Mouse (Mus musculus) forebrain, embryonic 14.5 days (tissue): ENCODE data around the gene Uts2b. TPM values are rescaled to one million over a fixed set of nuclear protein-coding genes. Genes with fewer than 3 reads are reported as not detected.
"Not testable (repeated sequence)": the region's sequence is repeated elsewhere in the genome, so short reads cannot be mapped to it uniquely, and the experiment has no call there.

ENCODE experiments used
- ATAC-seq: fragments of 200-750 bp; cut with Nextera tagmentation; 2 replicates; pipeline ENCODE4 v1.8.0; 2017; ENCODE audit warnings: mild to moderate bottlenecking, moderate library complexity
- DNase-seq: peaks from one replicate; pipeline ENCODE4 v3.0.0-alpha.2; 2015; ENCODE audit warnings: low spot score
- H3K27ac ChIP-seq: fragments of 300-500 bp; sonication (generic); 2 replicates; pipeline ENCODE4 v1.5.1; 2014; ENCODE audit warnings: low read depth, mild to moderate bottlenecking, control low read depth, low read length, moderate library complexity
- H3K27me3 ChIP-seq: fragments of 300-500 bp; sonication (generic); replicated peaks from 2 replicates; pipeline ENCODE4 v1.6.1; 2014; ENCODE audit warnings: low read length, control low read depth, mixed read lengths; ENCODE audit not compliant: control insufficient read depth, insufficient read depth
- H3K36me3 ChIP-seq: fragments of 300-500 bp; sonication (generic); 2 replicates; pipeline ENCODE4 v1.6.1; 2014; ENCODE audit warnings: low read length, control low read depth; ENCODE audit not compliant: control insufficient read depth, insufficient read depth
- H3K4me1 ChIP-seq: fragments of 300-500 bp; sonication (generic); 2 replicates; pipeline ENCODE4 v1.6.1; 2014; ENCODE audit warnings: antibody characterized with exemption, low read length, control low read depth; ENCODE audit not compliant: control insufficient read depth, insufficient read depth
- H3K4me2 ChIP-seq: fragments of 300-500 bp; sonication (generic); 2 replicates; pipeline ENCODE4 v1.6.1; 2014; ENCODE audit warnings: mild to moderate bottlenecking, control low read depth, low read length
- H3K4me3 ChIP-seq: fragments of 300-500 bp; sonication (generic); 2 replicates; pipeline ENCODE4 v1.5.1; 2014; ENCODE audit warnings: low read depth, low read length, control low read depth
- H3K9ac ChIP-seq: fragments of 300-500 bp; sonication (generic); 2 replicates; pipeline ENCODE4 v1.6.1; 2014; ENCODE audit warnings: mild to moderate bottlenecking, low read length, control low read depth, moderate library complexity
- H3K9me3 ChIP-seq: fragments of 300-500 bp; sonication (generic); replicated peaks from 2 replicates; pipeline ENCODE4 v1.6.1; 2016; ENCODE audit warnings: low read length, control low read depth, mixed read lengths; ENCODE audit not compliant: control insufficient read depth
- whole genome bisulfite sequencing: fragments of 180-500 bp; shearing (Covaris S2); extraction: QIAGEN DNeasy Blood & Tissue Kit; methylation state at CpG from one replicate; pipeline ENCODE4 v1.1.7; 2014; 5-methylcytosine and 5-hydroxymethylcytosine counted together
- polyA plus RNA-seq: library from polyadenylated mRNA; unstranded; fragments of >200 nt; fragmentation: Nextera tagmentation; extraction: Ambion mirVana; gene quantifications from 2 replicates; pipeline ENCODE4 v1.2.1, GENCODE M21; 2014

The Uts2b gene
- polyA plus RNA-seq, 1 experiment from 2014 or later = not detected

GRCm38 (mm10) chr16:27349878-27350532 is 20.0 kb downstream of the Uts2b start:
- DNase-seq (no peak), ATAC-seq (no peak)
- Histone ChIP-seq H3K4me1 (no peaks in the 10 kb centered on the region), H3K27me3 (no peaks in the 10 kb centered on the region), H3K9ac (no peak overlapping the region), H3K4me3 (no peak overlapping the region), H3K9me3 (no peaks in the 10 kb centered on the region), H3K4me2 (no peak overlapping the region), H3K36me3 (no peaks in the 10 kb centered on the region), H3K27ac (no peak overlapping the region)
- WGBS = 93% methylated on average over 7 of the region's 7 CpGs

- DNase-seq = no peak
- no peak for ATAC-seq
- Histone ChIP-seq H3K4me2 (no peak overlapping the region), H3K9ac (no peak overlapping the region), H3K4me1 (no peaks in the 10 kb centered on the region), H3K9me3 (no peaks in the 10 kb centered on the region), H3K4me3 (no peak overlapping the region), H3K36me3 (no peaks in the 10 kb centered on the region), H3K27me3 (no peaks in the 10 kb centered on the region), H3K27ac (no peak overlapping the region)
- WGBS = 93% methylated on average over 2 of the region's 2 CpGs
Measured at GRCm38 (mm10) chr16:27349235-27349634, 20.8 kb downstream of the Uts2b start.

DNA sequence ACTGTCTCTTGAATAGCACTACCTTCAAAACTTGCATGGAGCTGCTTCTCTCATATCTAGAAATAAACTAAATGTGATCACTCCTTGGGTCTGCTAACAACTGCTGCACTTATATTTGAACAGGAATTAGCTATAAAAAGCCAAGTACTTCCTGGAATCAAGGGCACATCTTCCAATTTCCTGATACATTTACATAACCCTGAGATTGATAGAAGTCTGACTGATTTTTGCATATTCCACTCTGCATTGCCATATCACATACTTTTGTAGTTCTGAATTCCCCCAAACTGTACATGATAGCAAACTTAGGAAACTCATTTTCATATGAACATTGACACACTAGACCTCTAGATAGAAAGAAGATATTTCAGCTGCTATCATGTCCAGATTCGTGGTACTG is 21.7 kb downstream of the Uts2b start:
- Histone ChIP-seq H3K4me2 (no peak overlapping the region), H3K9me3 (no peaks in the 10 kb centered on the region), H3K27ac (no peak overlapping the region), H3K36me3 (no peaks in the 10 kb centered on the region), H3K9ac (no peak overlapping the region), H3K27me3 (no peaks in the 10 kb centered on the region), H3K4me1 (no peaks in the 10 kb centered on the region), H3K4me3 (no peak overlapping the region)
- DNase-seq = no peak
- ATAC-seq = no peak
- 79% methylated on average over 1 of the region's 1 CpGs for WGBS

- Histone ChIP-seq H3K9me3 (no peaks in the 10 kb centered on the region), H3K36me3 (no peaks in the 10 kb centered on the region), H3K27ac (no peak overlapping the region), H3K4me3 (no peak overlapping the region), H3K27me3 (no peaks in the 10 kb centered on the region), H3K4me2 (no peak overlapping the region), H3K4me1 (no peaks in the 10 kb centered on the region), H3K9ac (no peak overlapping the region)
- no peak for ATAC-seq
- no peak for DNase-seq
- WGBS = 87% methylated on average over 3 of the region's 3 CpGs
Measured at GRCm38 (mm10) chr16:27347521-27347920, 22.5 kb downstream of the Uts2b start.

- WGBS = 95% methylated on average over 2 of the region's 2 CpGs
Measured at GRCm38 (mm10) chr16:27326463-27326862, 43.6 kb downstream of the Uts2b start.

DNA sequence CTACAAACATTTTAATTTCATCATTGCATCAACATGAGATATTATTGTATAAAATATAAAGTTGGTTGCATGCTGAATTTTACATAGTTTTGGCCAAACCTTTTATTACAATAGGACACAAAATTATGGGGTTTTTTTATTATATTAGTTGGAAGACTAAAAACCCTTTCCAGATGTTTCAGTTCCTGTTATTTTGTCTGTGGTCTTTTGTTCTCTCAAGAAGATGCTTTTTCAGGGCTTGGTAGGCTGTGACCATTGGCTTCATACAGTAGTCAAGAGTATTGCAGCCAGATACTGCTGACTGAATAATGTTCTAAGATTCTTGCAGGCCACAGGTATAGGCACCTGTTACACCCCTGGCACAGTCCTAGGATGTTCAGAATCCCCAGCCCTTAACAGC is 48.0 kb downstream of the Uts2b start:
- Histone ChIP-seq H3K27ac (no peak overlapping the region), H3K36me3 (no peaks in the 10 kb centered on the region), H3K4me1 (no peaks in the 10 kb centered on the region), H3K9me3 (no peaks in the 10 kb centered on the region), H3K27me3 (no peaks in the 10 kb centered on the region), H3K4me3 (no peak overlapping the region), H3K4me2 (no peak overlapping the region), H3K9ac (no peak overlapping the region)
- ATAC-seq (no peak), DNase-seq (no peak)

More at GRCm38 (mm10) chr16:27326463-27326862, 43.6 kb downstream of the Uts2b start:
- DNase-seq (no peak), ATAC-seq (no peak)
- Histone ChIP-seq H3K27ac (no peak overlapping the region), H3K9me3 (no peaks in the 10 kb centered on the region), H3K4me1 (no peaks in the 10 kb centered on the region), H3K4me3 (no peak overlapping the region), H3K27me3 (no peaks in the 10 kb centered on the region), H3K36me3 (no peaks in the 10 kb centered on the region), H3K4me2 (no peak overlapping the region), H3K9ac (no peak overlapping the region)

- no peak for DNase-seq
- Histone ChIP-seq H3K9me3 (no peaks in the 10 kb centered on the region), H3K27ac (no peak overlapping the region), H3K27me3 (no peaks in the 10 kb centered on the region), H3K9ac (no peak overlapping the region), H3K36me3 (no peaks in the 10 kb centered on the region), H3K4me3 (no peak overlapping the region), H3K4me1 (no peaks in the 10 kb centered on the region), H3K4me2 (no peak overlapping the region)
- 83% methylated on average over 1 of the region's 1 CpGs for WGBS
- ATAC-seq = no peak
Measured at GRCm38 (mm10) chr16:27319099-27319498, 50.9 kb downstream of the Uts2b start.

DNA sequence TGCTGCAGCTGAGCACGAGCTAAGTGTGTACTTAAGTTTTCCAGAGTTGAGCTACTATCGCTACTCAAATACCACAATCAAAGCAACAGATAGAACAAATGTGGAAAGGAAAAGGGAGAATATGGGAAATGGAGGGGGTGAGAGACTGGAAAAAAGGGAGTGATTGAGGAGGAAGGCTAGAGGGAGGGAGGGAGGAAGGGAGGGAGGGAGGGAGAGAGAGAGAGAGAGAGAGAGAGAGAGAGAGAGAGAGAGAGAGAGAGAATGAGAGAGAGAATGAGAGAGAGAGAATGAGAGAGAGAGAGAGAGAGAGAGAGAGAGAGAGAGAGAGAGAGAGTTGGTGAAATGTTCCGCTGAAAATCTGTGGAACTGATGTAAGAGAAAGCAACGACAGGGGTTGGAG is 62.9 kb downstream of the Uts2b start, which contains the start of gene Ostn:
TSS of gene Ostn (plus strand) at position 301 of the 400 bp plus-strand sequence.
- H3K27me3 ChIP-seq, H3K9me3 ChIP-seq, H3K4me3 ChIP-seq, H3K9ac ChIP-seq, DNase-seq, H3K4me1 ChIP-seq, ATAC-seq, H3K4me2 ChIP-seq, H3K36me3 ChIP-seq, H3K27ac ChIP-seq: not testable (repeated sequence)
- WGBS = 87% methylated on average over 4 of the region's 4 CpGs
